Mouse (Mus musculus): Measurements from ENCODE around the gene Idi2. TPM values are rescaled to one million over a fixed set of nuclear protein-coding genes. Genes with fewer than 3 reads are reported as not detected.
"Not testable (repeated sequence)": the region's sequence is repeated elsewhere in the genome, so short reads cannot be mapped to it uniquely, and the experiment has no call there.

The Idi2 gene
- polyA plus RNA-seq, 1 experiment from 2014 or later = not detected

DNA sequence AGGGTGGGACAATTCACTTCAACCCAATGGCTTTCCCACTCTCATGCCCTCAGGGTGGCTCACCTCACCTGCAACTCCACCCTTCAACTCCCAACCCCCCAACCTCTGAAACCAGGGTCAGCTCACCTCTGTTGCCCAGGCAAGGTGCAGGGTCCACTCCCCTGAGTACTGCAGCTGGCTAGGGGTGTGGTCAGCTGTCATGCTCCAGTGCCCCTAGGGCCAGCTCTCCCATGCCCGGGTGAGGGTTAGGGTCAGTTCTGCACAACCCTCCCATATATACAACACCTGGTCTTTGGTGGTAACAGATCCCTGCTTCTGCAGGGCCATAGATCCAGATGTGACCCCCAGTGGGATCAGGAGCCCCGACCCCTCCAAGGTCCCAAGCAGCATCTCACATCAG is 2.5 kb downstream of the Idi2 start:
- H3K9ac ChIP-seq (ENCODE audit: low read length); H3K4me2 ChIP-seq (ENCODE audit: low read depth); H3K4me1 ChIP-seq (ENCODE audit: control insufficient read depth, insufficient read depth, low read length); H3K9me3 ChIP-seq (ENCODE audit: control insufficient read depth, low read length); ATAC-seq (ENCODE audit: insufficient read depth, low FRiP score, low TSS enrichment); H3K4me3 ChIP-seq (ENCODE audit: low read depth, low read length); H3K36me3 ChIP-seq (ENCODE audit: control insufficient read depth, insufficient read depth, low read length); DNase-seq (ENCODE audit: low spot score); H3K27me3 ChIP-seq (ENCODE audit: control insufficient read depth, insufficient read depth, low read length); H3K27ac ChIP-seq (ENCODE audit: low read depth, low read length): not testable (repeated sequence)
- 84% methylated on average over 1 of the region's 2 CpGs for WGBS

GRCm38 (mm10) chr13:8956873-8957272 is 4.2 kb downstream of the Idi2 start:
- not testable (repeated sequence) for H3K27me3 ChIP-seq (ENCODE audit: control insufficient read depth, insufficient read depth, low read length); H3K4me2 ChIP-seq (ENCODE audit: low read depth); H3K27ac ChIP-seq (ENCODE audit: low read depth, low read length); H3K9ac ChIP-seq (ENCODE audit: low read length); H3K36me3 ChIP-seq (ENCODE audit: control insufficient read depth, insufficient read depth, low read length); H3K4me1 ChIP-seq (ENCODE audit: control insufficient read depth, insufficient read depth, low read length); ATAC-seq (ENCODE audit: insufficient read depth, low FRiP score, low TSS enrichment); DNase-seq (ENCODE audit: low spot score); H3K4me3 ChIP-seq (ENCODE audit: low read depth, low read length); H3K9me3 ChIP-seq (ENCODE audit: control insufficient read depth, low read length)
- no CpG with 5 or more reads among the region's 5 CpGs for WGBS

DNA sequence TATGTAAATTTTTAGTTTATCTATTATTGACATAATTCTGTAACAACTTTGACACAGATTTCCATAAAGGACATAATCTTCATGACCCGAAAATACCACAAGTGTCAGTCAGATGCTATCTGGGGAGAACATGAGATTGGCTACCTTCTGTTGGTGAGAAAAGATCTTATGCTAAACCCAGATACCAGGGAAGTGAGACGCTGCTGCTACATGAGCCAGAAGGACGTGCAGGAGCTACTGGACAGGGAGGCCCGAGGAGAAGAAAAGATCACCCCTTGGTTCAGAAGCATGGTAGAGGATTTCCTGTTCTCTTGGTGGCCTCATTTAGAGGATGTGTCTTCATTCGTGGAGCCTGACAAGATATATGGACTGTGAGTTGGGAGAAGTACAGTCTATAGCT is 6.4 kb downstream of the Idi2 start:
- H3K4me2 ChIP-seq (ENCODE audit: low read depth); DNase-seq (ENCODE audit: low spot score); ATAC-seq (ENCODE audit: insufficient read depth, low FRiP score, low TSS enrichment); H3K9me3 ChIP-seq (ENCODE audit: control insufficient read depth, low read length); H3K27ac ChIP-seq (ENCODE audit: low read depth, low read length); H3K27me3 ChIP-seq (ENCODE audit: control insufficient read depth, insufficient read depth, low read length); H3K4me1 ChIP-seq (ENCODE audit: control insufficient read depth, insufficient read depth, low read length); H3K36me3 ChIP-seq (ENCODE audit: control insufficient read depth, insufficient read depth, low read length); H3K9ac ChIP-seq (ENCODE audit: low read length); H3K4me3 ChIP-seq (ENCODE audit: low read depth, low read length): not testable (repeated sequence)
- WGBS = no CpG with 5 or more reads among the region's 5 CpGs

GRCm38 (mm10) chr13:8959554-8959953 is 6.9 kb downstream of the Idi2 start:
- H3K36me3 ChIP-seq (ENCODE audit: control insufficient read depth, insufficient read depth, low read length); H3K9ac ChIP-seq (ENCODE audit: low read length); H3K4me2 ChIP-seq (ENCODE audit: low read depth); H3K9me3 ChIP-seq (ENCODE audit: control insufficient read depth, low read length); H3K27ac ChIP-seq (ENCODE audit: low read depth, low read length); ATAC-seq (ENCODE audit: insufficient read depth, low FRiP score, low TSS enrichment); H3K27me3 ChIP-seq (ENCODE audit: control insufficient read depth, insufficient read depth, low read length); H3K4me3 ChIP-seq (ENCODE audit: low read depth, low read length); H3K4me1 ChIP-seq (ENCODE audit: control insufficient read depth, insufficient read depth, low read length); DNase-seq (ENCODE audit: low spot score): not testable (repeated sequence)
- 88% methylated on average over 5 of the region's 6 CpGs for WGBS

DNA sequence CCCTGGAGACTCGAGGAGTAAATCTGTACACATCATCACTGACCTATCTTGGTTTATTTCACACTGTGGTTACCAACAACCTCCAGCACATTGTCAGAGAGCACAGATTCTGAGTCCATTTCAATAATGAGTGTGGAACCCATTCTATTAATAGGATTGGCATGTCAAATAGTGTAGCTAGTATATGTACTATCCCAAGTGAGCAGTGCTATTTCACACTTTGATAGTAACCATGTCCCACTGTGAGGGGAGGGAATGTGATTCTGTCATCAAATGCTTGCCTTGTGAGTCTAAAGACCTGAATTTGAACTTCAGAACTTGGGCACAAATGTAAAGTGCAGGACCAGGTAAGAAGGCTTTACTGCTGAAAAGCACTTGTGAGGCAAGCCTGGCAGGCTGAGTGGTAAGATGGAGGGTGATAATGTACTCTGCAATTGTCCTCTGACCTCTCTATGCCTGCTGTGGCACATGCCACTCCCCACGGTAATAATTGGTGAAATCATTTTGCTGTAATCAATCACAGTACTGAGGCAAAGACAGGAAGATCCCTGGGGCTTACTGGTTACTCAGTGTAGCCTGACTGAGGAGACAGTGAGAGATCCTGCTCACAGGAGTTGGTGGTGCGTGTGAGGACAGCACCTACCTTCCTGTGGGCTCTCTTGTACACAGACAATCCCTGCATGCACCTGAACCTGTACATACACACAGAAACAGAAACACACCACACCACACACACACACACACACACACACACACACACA is 8.6 kb downstream of the Idi2 start:
- not testable (repeated sequence) for H3K9me3 ChIP-seq (ENCODE audit: control insufficient read depth, low read length); ATAC-seq (ENCODE audit: insufficient read depth, low FRiP score, low TSS enrichment); H3K36me3 ChIP-seq (ENCODE audit: control insufficient read depth, insufficient read depth, low read length); H3K27me3 ChIP-seq (ENCODE audit: control insufficient read depth, insufficient read depth, low read length); H3K4me3 ChIP-seq (ENCODE audit: low read depth, low read length); H3K4me1 ChIP-seq (ENCODE audit: control insufficient read depth, insufficient read depth, low read length); H3K27ac ChIP-seq (ENCODE audit: low read depth, low read length); DNase-seq (ENCODE audit: low spot score); H3K4me2 ChIP-seq (ENCODE audit: low read depth); H3K9ac ChIP-seq (ENCODE audit: low read length)
- 55% methylated on average over 2 of the region's 3 CpGs for WGBS

- ATAC-seq (ENCODE audit: insufficient read depth, low FRiP score, low TSS enrichment); DNase-seq (ENCODE audit: low spot score); H3K27me3 ChIP-seq (ENCODE audit: control insufficient read depth, insufficient read depth, low read length); H3K4me2 ChIP-seq (ENCODE audit: low read depth); H3K27ac ChIP-seq (ENCODE audit: low read depth, low read length); H3K36me3 ChIP-seq (ENCODE audit: control insufficient read depth, insufficient read depth, low read length); H3K4me3 ChIP-seq (ENCODE audit: low read depth, low read length); H3K9me3 ChIP-seq (ENCODE audit: control insufficient read depth, low read length); H3K4me1 ChIP-seq (ENCODE audit: control insufficient read depth, insufficient read depth, low read length); H3K9ac ChIP-seq (ENCODE audit: low read length): not testable (repeated sequence)
- WGBS = 37% methylated on average over 5 of the region's 5 CpGs
Measured at GRCm38 (mm10) chr13:8962266-8962665, 9.6 kb downstream of the Idi2 start.

- no peak for ATAC-seq (ENCODE audit: insufficient read depth, low FRiP score, low TSS enrichment)
- H3K27ac ChIP-seq (ENCODE audit: low read depth, low read length) = no peak overlapping the region
- no peaks in the 10 kb centered on the region for H3K9me3 ChIP-seq (ENCODE audit: control insufficient read depth, low read length)
- 93% methylated on average over 5 of the region's 5 CpGs for WGBS
- no peaks in the 10 kb centered on the region for H3K4me1 ChIP-seq (ENCODE audit: control insufficient read depth, insufficient read depth, low read length)
- H3K9ac ChIP-seq (ENCODE audit: low read length) = no peak overlapping the region
- H3K36me3 ChIP-seq (ENCODE audit: control insufficient read depth, insufficient read depth, low read length) = peaks cover 4% of the 10 kb centered on the region; the same call in 1 of the 2 replicates
- H3K4me2 ChIP-seq (ENCODE audit: low read depth) = no peak overlapping the region
- DNase-seq (ENCODE audit: low spot score) = no peak
- no peaks in the 10 kb centered on the region for H3K27me3 ChIP-seq (ENCODE audit: control insufficient read depth, insufficient read depth, low read length)
- no peak overlapping the region for H3K4me3 ChIP-seq (ENCODE audit: low read depth, low read length)
Measured at GRCm38 (mm10) chr13:8965224-8965623, 12.6 kb downstream of the Idi2 start.

DNA sequence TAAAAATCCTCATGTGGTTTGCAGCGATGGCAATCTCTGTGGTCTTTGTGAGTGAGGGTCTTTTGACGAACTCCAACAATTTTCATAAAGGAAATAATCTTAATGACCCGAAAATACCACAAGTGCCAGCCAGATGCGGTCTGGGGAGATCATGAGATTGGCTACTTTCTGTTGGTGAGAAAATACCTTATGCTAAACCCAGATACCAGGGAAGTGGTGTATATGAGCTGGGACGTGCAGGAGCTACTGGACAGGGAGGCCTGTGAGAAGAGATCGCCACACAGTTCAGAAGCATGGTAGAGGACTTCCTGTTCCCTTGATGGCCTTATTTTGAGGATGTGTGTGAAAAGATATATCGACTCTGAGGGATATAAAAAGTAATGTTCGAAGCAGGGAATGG is 15.1 kb downstream of the Idi2 start:
- no peak overlapping the region for H3K27ac ChIP-seq (ENCODE audit: low read depth, low read length)
- no peak overlapping the region for H3K4me2 ChIP-seq (ENCODE audit: low read depth)
- no peak overlapping the region for H3K4me3 ChIP-seq (ENCODE audit: low read depth, low read length)
- H3K27me3 ChIP-seq (ENCODE audit: control insufficient read depth, insufficient read depth, low read length) = no peaks in the 10 kb centered on the region
- WGBS = 91% methylated on average over 8 of the region's 8 CpGs
- no peaks in the 10 kb centered on the region for H3K9me3 ChIP-seq (ENCODE audit: control insufficient read depth, low read length)
- H3K9ac ChIP-seq (ENCODE audit: low read length) = no peak overlapping the region
- peaks cover 7% of the 10 kb centered on the region for H3K36me3 ChIP-seq (ENCODE audit: control insufficient read depth, insufficient read depth, low read length)
- no peaks in the 10 kb centered on the region for H3K4me1 ChIP-seq (ENCODE audit: control insufficient read depth, insufficient read depth, low read length)
- no peak for DNase-seq (ENCODE audit: low spot score)
- no peak for ATAC-seq (ENCODE audit: insufficient read depth, low FRiP score, low TSS enrichment)

DNA sequence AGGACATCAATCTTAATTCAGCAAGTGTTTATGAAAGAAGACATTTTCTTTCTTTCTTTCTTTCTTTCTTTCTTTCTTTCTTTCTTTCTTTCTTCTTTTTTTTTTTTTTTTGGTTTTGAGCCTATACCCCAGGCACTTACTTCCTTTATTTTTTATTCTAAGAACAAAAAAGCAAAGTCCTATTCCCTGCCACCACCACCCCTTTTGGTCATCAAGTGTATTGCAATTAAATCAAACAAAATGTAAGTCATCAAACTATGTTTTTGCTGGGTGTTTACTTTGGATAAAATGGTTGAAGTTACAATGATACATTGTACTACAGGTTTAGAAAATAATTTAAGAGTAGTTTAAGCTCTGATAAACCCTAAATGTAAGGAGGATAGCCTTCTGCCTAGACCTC is 19.7 kb downstream of the Idi2 start:
- Histone ChIP-seq H3K36me3 (ENCODE audit: control insufficient read depth, insufficient read depth, low read length) (peaks cover 23% of the 10 kb centered on the region), H3K4me2 (ENCODE audit: low read depth) (no peak overlapping the region), H3K9ac (ENCODE audit: low read length) (no peak overlapping the region), H3K27me3 (ENCODE audit: control insufficient read depth, insufficient read depth, low read length) (no peaks in the 10 kb centered on the region), H3K4me3 (ENCODE audit: low read depth, low read length) (no peak overlapping the region), H3K9me3 (ENCODE audit: control insufficient read depth, low read length) (no peaks in the 10 kb centered on the region), H3K4me1 (ENCODE audit: control insufficient read depth, insufficient read depth, low read length) (no peaks in the 10 kb centered on the region), H3K27ac (ENCODE audit: low read depth, low read length) (no peak overlapping the region)
- ATAC-seq (ENCODE audit: insufficient read depth, low FRiP score, low TSS enrichment) (no peak), DNase-seq (ENCODE audit: low spot score) (no peak)

All from neural tube, embryonic 11.5 days (tissue).